Mouse (Mus musculus): ENCODE measurements around the gene 2010109A12Rik. TPM values are rescaled to one million over a fixed set of nuclear protein-coding genes. Genes with fewer than 3 reads are reported as not detected.

Gene 2010109A12Rik
- total RNA-seq (2023): 1 to 10 TPM in 1 of 2 experiments, under 1 TPM in 1; 0.57 to 1.6 TPM

DNA sequence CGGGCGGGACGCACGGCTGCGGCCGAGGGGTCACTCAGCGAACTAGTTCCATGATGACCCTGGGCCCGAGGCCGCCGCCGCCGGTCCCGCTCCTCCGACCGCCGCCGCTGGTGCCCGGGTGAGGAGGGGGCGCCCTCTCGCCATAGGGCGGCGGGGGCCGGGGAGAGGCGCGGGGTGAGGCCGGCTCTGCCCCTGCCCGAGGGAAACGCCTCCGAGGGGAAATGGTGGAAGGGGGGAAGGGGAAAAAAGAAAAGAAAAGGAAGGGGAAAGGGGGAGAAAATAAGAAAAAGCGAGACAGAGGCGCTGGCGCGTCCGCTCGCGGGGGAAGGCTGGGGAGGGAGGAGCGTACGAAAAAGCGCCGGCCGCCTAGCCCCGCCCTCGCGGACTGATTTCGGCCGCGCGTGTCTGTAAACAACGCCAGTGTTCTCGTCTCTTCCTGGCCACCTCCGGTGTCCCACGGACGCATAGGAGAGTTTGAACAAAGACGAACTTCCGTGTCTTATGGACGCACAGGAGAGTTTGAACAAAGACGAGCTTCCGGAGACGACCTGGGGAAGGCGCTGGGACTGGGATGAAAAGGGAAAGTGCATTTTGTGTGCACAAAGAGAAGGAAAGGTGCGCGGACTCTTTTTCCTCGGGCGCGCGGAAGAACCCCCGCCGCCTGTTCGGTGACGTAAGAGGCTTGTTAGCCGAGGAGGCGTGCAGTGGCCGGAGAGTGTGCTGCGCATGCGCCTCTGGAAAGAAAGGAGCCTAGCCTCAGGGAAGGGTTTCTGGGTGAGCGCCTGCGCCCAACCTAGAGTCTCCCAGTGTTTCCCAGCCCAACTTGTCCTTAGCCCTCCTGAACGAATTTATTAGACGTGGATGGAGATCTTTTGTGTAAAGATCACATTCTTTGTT, at the start of gene 2010109A12Rik, which contains the start of gene Ccni:
TSS of gene 2010109A12Rik (plus strand) at position 410 of the 897 bp plus-strand sequence.
TSS of gene Ccni (minus strand) at position 387 of the 897 bp plus-strand sequence.

Other genes starting within 250 kb of the 2010109A12Rik start
- gene Sowahb, start 161.5 kb upstream of the 2010109A12Rik start, total RNA-seq (2023): not detected
- gene Sept11, start 113.1 kb upstream of the 2010109A12Rik start, total RNA-seq (2023): 10 to 100 TPM; 30.2 to 46.0 TPM
- 100 to 1,000 TPM; 175 to 180 TPM for gene Ccni, start within 50 bp of the 2010109A12Rik start, total RNA-seq (2023)
- gene Ccng2, start 60.7 kb downstream of the 2010109A12Rik start, total RNA-seq (2023): 10 to 100 TPM; 81.6 to 93.6 TPM